Mouse (Mus musculus): ENCODE results near the gene Nde1.
"Not testable (repeated sequence)": the region's sequence is repeated elsewhere in the genome, so short reads cannot be mapped to it uniquely, and the experiment has no call there.

Nde1 gene

DNA sequence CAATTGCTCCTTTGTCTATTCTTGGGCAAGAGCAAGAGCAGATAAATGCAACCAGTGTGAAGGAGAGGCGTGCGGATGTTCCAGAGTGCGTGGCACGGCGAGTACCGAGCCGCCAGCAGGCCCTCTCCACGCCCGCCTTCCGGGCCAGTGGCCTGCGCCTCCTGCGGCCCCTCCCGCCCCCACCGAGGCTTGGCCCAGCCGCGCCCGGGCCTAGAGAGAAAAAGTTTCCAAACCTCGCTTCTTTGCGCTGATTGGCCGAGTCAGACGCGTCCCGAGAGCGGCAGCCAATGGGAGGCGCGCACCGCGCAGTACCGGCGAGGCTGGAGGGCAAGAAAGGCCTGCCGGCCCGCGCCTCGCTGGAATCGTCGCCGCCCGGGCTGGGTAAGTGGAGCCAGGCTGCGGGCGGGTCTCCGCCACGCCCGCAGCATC, at the start of gene Nde1, which contains the start of gene Marf1:
TSS of gene Nde1 (plus strand) at position 288 of the 429 bp plus-strand sequence.
TSS of gene Marf1 (minus strand) at position 364 of the 429 bp plus-strand sequence.
- peak; percentile 98 for DNase-seq (ENCODE audit: extremely low read depth, insufficient read length, low spot score)

- no peak for DNase-seq (ENCODE audit: extremely low read depth, insufficient read length, low spot score)
Measured at GRCm38 (mm10) chr16:14117299-14117698, 45.8 kb upstream of the Nde1 start.

DNA sequence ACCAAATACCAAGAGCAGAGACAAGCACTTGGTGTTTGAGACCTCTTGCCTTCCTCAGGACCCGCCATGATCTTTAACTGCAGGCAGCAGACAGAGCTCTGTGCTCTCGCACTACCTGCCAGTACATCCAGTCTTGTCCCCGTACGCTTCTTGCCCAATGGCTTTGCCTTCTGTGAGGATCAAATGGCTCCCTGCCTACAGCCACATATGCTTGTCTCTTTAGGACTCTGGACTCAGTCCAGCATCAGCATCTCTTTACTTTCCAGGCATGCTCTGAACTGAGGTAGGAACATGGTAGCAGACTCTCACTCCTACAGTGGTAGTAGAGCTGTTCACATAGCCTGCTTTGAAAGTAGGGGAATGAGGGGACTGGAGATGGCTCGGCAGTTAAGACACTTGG, 42.1 kb upstream of the Nde1 start:
- no peak for DNase-seq (ENCODE audit: extremely low read depth, insufficient read length, low spot score)

GRCm38 (mm10) chr16:14121563-14121962, 41.5 kb upstream of the Nde1 start:
- no peak for DNase-seq (ENCODE audit: extremely low read depth, insufficient read length, low spot score)

DNA sequence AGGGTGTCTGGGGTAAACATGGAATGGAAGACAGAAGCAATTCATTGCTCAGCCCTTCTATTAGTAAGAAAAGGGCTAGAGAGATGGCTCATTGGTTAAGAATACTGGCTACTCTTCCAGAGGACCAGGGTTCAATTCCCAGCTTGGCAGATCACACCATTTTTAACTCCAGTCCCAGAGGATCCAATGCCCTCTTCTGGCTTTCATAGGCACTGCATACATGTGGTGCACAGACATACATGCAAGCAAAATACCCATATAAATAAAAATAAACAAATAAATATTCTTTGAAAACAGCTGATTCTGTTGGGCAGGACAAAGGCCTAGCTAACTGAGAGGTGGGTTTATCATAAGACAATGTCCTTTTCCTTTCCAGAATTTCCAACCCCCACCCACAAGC, 40.5 kb upstream of the Nde1 start:
- no peak for DNase-seq (ENCODE audit: extremely low read depth, insufficient read length, low spot score)

GRCm38 (mm10) chr16:14123901-14124300, 39.2 kb upstream of the Nde1 start:
- DNase-seq (ENCODE audit: extremely low read depth, insufficient read length, low spot score) = no peak

- no peak for DNase-seq (ENCODE audit: extremely low read depth, insufficient read length, low spot score)
Measured at GRCm38 (mm10) chr16:14124709-14125108, 38.4 kb upstream of the Nde1 start.

DNA sequence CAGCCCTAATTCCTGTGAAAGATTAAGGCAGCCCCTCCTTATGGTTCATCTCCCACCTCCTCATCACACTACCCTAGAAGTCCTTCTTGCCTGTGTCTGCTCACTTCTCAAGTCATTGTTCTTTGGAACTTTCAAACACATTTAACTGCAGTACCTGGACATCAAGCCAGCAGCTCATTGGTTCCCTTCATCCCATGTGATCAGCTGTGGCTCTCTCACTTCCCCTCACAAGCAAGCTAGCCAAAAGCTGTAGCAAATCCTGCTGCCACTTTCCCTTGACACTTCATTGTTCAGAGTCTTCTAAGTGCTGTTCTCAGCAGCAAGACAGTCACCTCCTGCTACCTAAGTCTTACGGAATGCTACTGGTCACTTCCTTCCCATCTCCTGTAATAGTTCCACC, 37.8 kb upstream of the Nde1 start:
- DNase-seq (ENCODE audit: extremely low read depth, insufficient read length, low spot score) = no peak

DNA sequence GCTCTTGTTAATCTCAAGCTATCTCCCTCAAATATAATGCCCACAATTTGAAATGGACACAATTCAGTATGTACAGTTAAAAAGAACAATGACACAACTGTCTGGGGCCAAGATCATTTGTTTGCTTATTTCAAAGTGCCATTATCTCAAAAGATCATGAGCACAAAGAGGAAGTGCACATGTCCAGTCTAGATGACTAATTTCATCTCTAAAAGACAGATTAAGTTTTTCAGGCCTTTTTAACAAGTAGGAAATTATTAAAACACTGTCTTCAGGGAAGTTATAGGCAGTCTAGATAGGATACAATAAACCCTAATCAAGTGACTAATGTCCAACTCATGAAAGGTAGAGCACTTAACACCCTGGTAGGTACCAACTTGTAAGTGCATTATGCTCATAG, 34.1 kb upstream of the Nde1 start:
- DNase-seq (ENCODE audit: extremely low read depth, insufficient read length, low spot score) = no peak

- DNase-seq (ENCODE audit: extremely low read depth, insufficient read length, low spot score) = no peak
Measured at GRCm38 (mm10) chr16:14130796-14131195, 32.3 kb upstream of the Nde1 start.

DNA sequence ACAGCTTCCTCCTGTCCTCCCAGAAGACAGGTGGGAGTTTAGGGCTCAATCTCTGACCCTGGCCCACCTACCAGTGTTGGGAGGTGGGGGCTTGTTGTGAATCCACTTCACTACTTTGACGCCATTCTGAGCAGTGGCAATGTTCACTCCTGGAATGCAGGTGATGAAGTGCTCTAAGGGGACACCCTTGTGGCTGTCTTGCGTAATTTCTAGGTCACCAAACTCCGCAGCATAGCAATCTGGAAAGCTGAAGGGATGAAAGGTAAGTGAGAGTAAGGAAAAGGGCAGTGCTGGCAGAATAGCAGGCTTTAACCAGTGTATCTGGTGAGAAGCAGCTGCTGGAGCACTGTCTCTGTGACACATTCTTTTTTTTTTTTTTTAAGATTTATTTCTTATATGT, 31.7 kb upstream of the Nde1 start:
- no peak for DNase-seq (ENCODE audit: extremely low read depth, insufficient read length, low spot score)

DNA sequence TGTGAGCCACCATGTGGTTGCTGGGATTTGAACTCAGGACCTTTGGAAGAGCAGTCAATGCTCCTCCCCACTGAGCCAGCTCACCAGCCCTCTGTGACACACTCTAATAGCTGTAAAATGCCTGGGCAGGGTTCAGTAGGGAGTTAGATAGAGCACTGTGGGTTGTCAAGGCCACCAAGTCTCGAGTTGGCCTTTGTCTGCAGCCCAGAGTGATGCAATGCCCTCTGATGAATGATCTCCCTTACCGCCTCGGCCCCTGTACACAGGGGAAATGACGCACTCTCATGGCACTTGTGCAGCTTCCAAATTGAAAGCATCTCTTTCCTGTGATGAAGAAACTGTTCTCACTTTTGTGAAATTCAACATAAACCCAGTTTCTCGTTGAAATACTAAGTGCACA, 31.2 kb upstream of the Nde1 start:
- DNase-seq (ENCODE audit: extremely low read depth, insufficient read length, low spot score) = no peak

DNA sequence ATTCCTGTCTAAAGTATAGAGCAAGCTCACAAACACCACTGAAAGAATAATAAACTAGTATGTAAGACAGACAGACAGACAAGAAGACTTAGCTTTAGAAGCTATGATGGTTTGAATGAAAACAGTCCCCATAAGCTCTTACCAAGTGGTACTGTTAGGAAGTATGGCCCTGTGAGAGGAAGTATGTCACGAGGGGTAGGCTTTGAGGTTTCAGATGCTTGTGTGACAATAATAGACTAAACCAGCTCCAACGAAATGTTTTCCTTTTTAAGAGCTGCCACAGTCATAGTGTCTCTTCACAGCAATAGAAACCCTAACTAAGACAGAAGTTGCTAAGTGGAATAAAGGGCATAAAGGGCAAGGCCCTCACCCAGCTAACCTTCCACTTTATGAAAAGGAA, 28.1 kb upstream of the Nde1 start:
- DNase-seq (ENCODE audit: extremely low read depth, insufficient read length, low spot score) = no peak

GRCm38 (mm10) chr16:14137976-14138561, 25.0 kb upstream of the Nde1 start:
- DNase-seq (ENCODE audit: extremely low read depth, insufficient read length, low spot score) = no peak

DNA sequence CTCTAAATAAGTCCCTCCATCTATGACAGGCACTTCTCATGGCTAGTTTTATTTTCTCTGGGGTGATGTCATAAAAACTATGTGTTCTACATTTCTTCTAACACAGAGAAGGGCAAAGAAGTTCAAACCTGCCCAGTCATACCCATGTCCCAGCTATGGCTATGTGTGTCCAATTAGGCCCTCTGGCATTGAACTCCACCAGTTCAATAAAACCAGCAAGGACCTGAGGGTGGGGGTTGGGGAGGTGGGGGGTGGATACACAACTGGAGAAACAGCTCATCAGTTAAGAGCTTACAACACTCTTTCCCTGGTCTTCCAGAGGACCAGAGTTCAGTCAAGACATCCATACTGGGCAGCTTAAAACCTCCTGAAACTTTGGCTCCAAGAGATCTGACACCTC, 24.0 kb upstream of the Nde1 start:
- no peak for DNase-seq (ENCODE audit: extremely low read depth, insufficient read length, low spot score)

DNA sequence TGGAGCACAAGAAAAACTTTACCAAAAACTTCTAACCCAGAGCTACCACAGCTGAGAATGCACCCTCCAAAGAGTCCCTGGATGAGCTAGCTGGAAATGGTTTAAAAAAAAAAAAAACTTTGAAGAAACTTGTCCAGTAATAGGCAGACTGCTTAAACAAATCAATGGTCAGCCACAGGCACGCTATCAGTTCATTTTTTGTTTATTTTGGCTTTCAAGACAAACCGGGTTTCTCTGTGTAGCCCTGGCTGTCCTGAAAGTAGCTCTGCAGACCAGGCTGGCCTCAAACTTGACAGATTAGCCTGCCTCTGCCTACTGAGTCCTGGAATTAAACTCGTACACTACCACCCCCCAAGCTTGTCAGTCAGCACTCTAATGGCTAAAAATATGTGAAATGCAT, 19.8 kb upstream of the Nde1 start:
- no peak for DNase-seq (ENCODE audit: extremely low read depth, insufficient read length, low spot score)

DNA sequence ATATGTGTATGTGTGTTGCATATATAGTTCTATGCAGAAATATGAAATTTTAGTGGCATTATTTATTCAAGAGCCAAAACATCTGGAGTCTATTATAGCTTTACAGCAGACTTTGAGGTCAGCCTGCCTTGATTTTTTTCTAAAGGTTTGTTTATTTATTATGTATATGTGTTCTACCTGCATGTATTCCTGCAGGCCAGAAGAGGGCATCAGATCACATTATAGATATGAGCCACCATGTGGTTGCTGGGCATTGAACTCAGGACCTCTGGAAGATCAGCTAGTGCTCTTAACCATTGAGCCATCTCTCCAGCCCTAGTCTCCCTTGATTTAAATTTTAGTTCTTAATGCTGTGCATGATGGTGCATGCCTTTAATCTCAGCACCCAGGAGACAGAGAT, 15.4 kb upstream of the Nde1 start:
- no peak for DNase-seq (ENCODE audit: extremely low read depth, insufficient read length, low spot score)

DNA sequence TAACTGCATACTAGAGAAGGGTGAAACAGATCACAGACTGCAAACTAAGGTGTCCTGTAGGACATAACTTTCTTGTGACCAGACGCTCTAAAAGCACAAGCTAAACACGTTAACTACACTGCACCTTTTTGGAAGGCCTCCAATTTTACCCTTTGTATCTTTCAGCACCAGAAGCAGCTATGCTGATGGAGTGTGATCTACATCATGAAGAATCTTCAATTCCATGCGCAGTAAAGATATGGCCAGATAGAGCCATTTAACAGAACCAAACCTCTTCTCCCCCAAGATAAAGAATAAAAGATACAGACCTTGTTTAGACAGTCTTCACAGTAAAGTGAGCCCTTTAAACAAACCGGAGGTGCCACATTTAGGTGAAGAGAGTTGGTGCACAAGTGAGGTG, 11.4 kb upstream of the Nde1 start:
- no peak for DNase-seq (ENCODE audit: extremely low read depth, insufficient read length, low spot score)

DNA sequence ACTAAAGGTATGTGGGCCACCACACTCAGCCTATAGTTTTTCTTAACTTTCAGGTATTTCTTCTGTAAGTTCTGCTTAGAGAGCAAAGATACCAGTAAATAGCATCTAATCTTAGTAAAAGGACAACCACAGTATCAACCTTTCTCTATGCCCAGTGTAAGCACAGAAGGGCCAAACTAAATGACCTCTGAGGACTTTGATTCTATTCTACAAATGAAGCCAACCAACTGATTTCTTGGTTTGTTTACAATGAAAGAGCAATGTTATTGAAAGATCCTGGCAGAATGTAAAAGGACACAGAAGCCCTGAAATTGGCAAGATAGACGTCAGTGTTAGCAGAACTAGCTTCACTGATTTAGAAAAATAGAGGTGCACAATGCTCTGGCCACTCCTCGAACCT, 7.4 kb upstream of the Nde1 start:
- DNase-seq (ENCODE audit: extremely low read depth, insufficient read length, low spot score) = not testable (repeated sequence)

DNA sequence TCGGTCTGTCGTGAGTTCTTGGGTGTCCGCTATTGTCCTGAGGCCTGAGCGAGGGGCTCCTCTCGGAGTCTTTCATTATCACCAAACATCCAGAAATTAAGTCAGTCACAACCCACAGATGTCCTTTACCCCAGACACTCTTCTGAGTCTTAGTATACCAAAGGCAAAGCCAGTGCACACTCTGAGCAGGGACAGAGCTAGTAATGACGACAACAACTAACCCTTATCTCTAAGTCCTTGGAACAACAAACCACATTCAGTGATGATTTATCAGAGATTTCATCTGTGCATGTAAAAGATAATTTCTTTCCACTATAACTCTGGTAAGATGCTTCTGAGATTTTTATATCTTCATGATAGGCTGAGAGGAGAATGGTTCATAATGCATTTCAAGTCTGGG, 6.8 kb upstream of the Nde1 start:
- DNase-seq (ENCODE audit: extremely low read depth, insufficient read length, low spot score) = no peak

DNA sequence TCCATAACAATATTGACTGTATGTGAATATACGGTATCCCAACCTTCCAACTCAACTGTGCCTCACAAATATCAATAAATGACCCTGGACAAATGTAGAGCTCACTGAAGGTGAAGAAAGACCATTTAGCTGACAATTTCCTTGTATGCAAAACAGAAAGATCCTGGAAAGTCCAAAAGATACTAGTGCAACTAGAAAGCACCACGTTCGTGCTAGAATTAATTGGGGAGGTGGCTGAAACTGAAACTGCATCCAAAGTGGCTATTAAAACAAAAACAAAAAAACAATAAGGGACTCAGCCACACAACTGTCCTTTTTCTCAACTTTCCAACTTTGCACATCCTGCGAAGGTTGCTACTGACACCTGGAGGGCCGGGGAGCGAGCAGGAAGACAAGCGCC, 4.5 kb upstream of the Nde1 start:
- DNase-seq (ENCODE audit: extremely low read depth, insufficient read length, low spot score) = no peak

GRCm38 (mm10) chr16:14158936-14159745, 3.9 kb upstream of the Nde1 start:
- peak; percentile 99 for DNase-seq (ENCODE audit: extremely low read depth, insufficient read length, low spot score)

All from 3134 (cell line).